Mouse (Mus musculus) cerebellum, adult 2 months (tissue): Measurements from ENCODE around the gene Serpinb1a. TPM values are rescaled to one million over a fixed set of nuclear protein-coding genes. Genes with fewer than 3 reads are reported as not detected.
A peak's percentile ranks its signal among the peaks of the same experiment; 100 is the strongest.

Source experiments
- DNase-seq, 2 experiments: peaks; one replicate each; pipeline ENCODE4 v3.0.0; 2021
- H3K27ac ChIP-seq: fragments of 200-500 bp; 2 replicates; pipeline ENCODE4 v1.5.1; 2012; ENCODE audit warnings: low read length, control low read depth, inconsistent platforms; ENCODE audit not compliant: insufficient read depth
- H3K27me3 ChIP-seq: fragments of 200-500 bp; 2 replicates; pipeline ENCODE4 v1.6.1; 2012; ENCODE audit warnings: inconsistent platforms, mild to moderate bottlenecking, low read length, moderate library complexity; ENCODE audit not compliant: control insufficient read depth, insufficient read depth
- H3K4me1 ChIP-seq: fragments of 200-500 bp; 2 replicates; pipeline ENCODE4 v1.6.1; 2011; ENCODE audit warnings: low read length; ENCODE audit not compliant: control insufficient read depth, insufficient read depth
- H3K4me3 ChIP-seq: fragments of 200-500 bp; replicated peaks from 2 replicates; pipeline ENCODE3; 2011; ENCODE audit warnings: mild to moderate bottlenecking, low read depth, low read length, control low read depth; ENCODE audit not compliant: insufficient read depth
- CTCF ChIP-seq: fragments of 200-500 bp; IDR thresholded peaks from 2 replicates; pipeline ENCODE4 v1.5.1; 2011; ENCODE audit warnings: low read depth, mild to moderate bottlenecking, control low read depth, low read length, moderate library complexity, borderline replicate concordance; ENCODE audit not compliant: insufficient read depth
- POLR2A ChIP-seq: fragments of 200-500 bp; IDR thresholded peaks from 2 replicates; pipeline ENCODE4 v1.6.1; 2011; ENCODE audit warnings: low read length, control low read depth, borderline replicate concordance; ENCODE audit not compliant: insufficient read depth
- WGBS: fragments of 180-500 bp; shearing (Covaris S2); methylation state at CpG from one replicate; pipeline ENCODE4 v1.1.7; 2018; 5-methylcytosine and 5-hydroxymethylcytosine counted together
- polyA plus RNA-seq: library from polyadenylated mRNA; depleted of rRNA; stranded (reverse); fragments of >200 nt; gene quantifications from 2 replicates; pipeline ENCODE4 v1.2.3, GENCODE M21; 2012

Serpinb1a gene
- polyA plus RNA-seq, 1 experiment: 31.1 TPM

DNA sequence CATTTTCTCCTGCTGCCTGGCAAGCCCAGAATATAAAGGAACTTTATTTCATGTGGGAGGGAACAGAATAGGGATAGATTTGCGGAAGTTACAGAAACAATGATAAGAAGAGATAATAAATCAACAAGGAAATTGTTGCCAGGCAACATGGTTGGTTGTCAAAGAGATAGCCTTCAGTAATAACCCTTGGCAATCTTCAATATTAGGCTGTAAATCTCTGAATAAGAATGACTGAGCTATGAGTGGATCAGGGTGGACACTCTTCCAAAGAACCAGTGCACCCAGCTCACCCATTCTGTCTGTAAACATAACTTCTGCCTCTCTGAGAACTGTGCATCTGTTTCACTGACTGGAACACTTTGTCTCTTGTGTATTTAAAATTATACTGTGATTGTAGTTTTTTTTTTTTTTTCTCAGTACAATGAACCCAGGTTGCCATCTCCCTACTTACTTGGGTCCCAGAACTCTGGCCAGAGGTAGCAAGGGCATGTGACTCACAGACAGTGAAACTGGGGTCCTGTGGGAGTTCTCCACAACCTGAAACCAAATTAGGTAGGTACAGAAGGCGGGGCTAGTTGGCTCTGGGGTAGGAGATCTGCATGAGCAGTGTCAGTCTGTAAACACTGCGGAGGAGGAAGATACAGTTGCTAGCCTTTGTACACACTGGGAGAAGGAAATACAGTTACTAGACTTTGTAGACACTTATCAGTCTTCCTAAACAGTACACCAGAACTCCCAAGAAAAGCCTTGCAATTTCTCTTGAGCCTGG lies 19.3 kb downstream of the Serpinb1a start:
- Histone ChIP-seq H3K27me3 (no peaks in the 10 kb centered on the region), H3K4me3 (no peak overlapping the region), H3K27ac (peak overlapping the region; percentile 47; the same call in 1 of the 2 replicates), H3K4me1 (no peaks in the 10 kb centered on the region)
- WGBS: 83% methylated on average over 3 of the region's 3 CpGs
- no peak for TF ChIP-seq POLR2A
- no peak for TF ChIP-seq CTCF
- no peak for DNase-seq

DNA sequence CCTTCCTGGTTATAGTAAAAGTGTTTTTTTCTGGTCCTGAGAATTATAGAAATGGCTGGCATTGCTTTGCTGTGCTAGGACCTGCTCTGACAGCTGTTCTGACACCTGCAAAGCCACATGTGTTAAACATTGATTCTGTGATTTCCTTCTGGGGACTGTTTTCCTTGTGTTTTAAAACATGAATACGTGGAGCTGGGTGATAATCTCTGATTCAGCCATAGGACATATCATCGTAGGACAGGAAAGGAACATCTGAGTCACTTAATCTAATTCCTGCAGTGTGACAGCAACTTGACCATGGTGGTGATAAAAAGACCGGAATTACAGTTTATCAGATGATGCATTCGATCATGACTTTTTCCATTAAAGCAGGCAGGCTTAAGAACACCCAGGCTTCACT lies 22.1 kb downstream of the Serpinb1a start:
- no peak overlapping the region for H3K27ac ChIP-seq
- 88% methylated on average over 4 of the region's 4 CpGs for WGBS
- H3K4me3 ChIP-seq: no peak overlapping the region
- no peak for TF ChIP-seq CTCF
- TF ChIP-seq POLR2A: no peak
- H3K4me1 ChIP-seq: no peaks in the 10 kb centered on the region
- no peak for DNase-seq
- H3K27me3 ChIP-seq: no peaks in the 10 kb centered on the region

DNA sequence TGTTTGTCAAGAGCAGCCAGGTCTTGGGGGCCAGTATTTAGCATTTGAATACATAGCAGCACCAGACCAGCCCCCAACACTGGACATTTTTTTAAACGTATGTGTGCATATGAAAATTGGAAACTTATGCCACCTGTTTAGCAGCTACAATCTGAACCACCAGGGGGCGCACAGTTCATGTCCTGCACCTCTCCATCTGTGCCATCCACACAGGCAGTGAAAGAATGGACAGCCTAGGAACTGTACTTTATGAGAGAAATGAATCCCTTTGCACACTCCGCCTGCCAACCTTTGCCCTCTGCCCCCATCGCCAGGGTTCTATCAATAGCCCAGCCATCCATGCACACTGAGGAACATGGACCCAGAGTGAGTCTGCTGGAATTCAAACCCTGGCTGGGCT lies 23.0 kb downstream of the Serpinb1a start:
- Histone ChIP-seq H3K4me3 (no peak overlapping the region), H3K4me1 (no peaks in the 10 kb centered on the region), H3K27me3 (no peaks in the 10 kb centered on the region), H3K27ac (no peak overlapping the region)
- DNase-seq: peak; percentile 32 to 44
- TF ChIP-seq POLR2A: no peak
- peak; percentile 62; the same call in 1 of the 2 replicates for TF ChIP-seq CTCF
- WGBS: 60% methylated on average over 4 of the region's 4 CpGs

DNA sequence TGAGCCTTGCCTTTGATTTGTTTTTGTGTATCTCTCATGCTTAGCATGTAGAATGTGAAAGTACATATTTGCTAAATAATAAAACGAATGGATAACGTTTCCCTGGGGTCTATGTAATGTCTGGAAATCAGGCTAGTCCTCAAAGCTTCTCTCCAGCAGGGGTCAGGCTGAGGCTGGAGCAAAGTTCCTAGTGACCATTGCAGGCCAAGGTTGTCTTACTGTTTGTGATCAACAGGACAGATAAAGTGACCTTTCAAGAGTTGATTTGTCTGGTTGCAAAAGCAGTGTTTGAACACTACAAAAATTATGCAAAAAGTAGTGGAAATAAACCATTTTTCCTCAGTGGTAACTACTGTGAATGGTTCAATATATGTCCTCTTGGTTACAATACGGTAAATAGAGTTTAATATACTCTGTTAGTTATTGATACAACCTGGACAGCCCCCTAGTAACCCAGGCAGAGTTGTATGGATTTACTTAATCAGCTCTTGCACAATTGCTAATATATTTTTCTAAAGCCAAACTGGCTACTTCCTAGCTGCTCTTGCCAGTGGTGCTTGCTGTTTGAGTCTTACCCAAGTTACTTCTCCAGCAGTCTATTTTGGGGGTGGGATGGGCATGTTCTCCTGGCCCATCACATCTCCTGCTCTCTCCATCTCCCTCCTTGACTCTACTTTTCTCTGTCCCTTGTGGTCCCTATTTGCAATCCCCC lies 23.7 kb downstream of the Serpinb1a start:
- H3K27me3 ChIP-seq: no peaks in the 10 kb centered on the region
- H3K4me3 ChIP-seq: no peak overlapping the region
- WGBS: 77% methylated on average over 3 of the region's 3 CpGs
- TF ChIP-seq POLR2A (no peak), CTCF (no peak)
- no peaks in the 10 kb centered on the region for H3K4me1 ChIP-seq
- no peak for DNase-seq
- H3K27ac ChIP-seq: no peak overlapping the region

DNA sequence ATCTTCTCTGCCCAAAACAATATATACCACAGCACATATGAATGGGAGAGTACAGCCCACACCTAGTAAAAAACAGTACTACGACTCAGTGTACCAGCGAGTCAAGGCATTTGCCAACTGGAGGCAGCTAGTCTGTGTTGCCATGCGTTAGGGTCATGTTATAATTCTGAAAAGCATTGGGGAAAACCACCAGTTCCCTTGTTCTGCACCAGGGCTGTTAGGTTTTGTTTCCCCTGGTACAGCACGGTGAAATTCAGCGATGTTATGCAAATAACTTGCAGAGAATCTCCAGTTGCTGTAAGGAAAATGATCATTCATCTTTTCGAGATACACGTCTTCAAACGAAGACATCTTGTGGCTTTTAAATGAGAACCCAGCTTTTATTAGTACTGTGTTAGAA lies 25.4 kb downstream of the Serpinb1a start:
- H3K4me3 ChIP-seq: no peak overlapping the region
- H3K27ac ChIP-seq: no peak overlapping the region
- 92% methylated on average over 8 of the region's 8 CpGs for WGBS
- no peak for DNase-seq
- no peaks in the 10 kb centered on the region for H3K27me3 ChIP-seq
- TF ChIP-seq CTCF (no peak), POLR2A (no peak)
- H3K4me1 ChIP-seq: no peaks in the 10 kb centered on the region

DNA sequence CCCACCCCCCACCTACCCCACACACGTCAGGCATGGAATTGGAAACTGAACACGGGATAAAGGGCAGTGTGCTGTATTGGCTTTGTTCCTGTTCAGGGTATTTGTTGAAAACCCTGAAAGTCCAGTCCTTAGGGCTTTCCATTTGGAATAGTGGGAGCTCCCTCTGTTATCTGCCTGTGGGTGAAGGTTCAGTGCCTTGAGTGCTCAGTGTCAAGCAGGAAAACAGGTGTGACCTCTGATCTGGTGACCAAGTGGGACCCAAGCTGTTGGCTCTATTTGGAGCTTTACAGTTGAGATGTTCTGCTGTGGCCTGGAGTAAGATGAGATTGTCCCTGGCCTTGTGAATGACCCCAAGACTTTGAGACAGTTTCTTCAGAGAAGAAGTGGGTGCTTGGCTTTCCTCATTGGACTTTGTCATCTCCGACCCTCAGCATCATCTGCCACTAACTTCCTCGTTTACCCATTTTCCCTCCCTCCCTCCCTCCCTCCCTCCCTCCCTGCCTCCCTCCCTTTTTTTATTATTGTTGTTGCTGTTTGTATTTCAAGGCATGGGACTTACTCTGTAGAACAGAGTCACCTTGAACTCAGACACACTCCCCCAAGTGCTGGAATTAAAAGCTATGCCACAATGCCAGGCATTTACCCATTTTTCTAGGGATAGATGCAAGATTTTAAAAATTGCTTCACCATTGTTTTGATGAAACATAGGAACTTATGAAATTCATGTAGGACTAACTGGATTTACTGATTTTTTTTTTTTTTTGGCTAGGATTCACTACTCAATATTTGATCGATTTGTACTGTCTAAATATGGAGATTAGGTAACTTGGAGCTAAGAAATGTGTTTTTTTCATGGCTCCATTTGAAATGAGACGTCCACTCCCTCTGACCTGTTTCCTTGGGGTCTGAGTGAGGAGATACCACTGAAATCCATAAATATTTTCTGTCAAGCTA lies 26.3 kb downstream of the Serpinb1a start:
- WGBS: 76% methylated on average over 6 of the region's 6 CpGs
- Histone ChIP-seq H3K4me1 (no peaks in the 10 kb centered on the region), H3K4me3 (no peak overlapping the region), H3K27me3 (no peaks in the 10 kb centered on the region), H3K27ac (no peak overlapping the region)
- no peak for DNase-seq
- TF ChIP-seq POLR2A (no peak), CTCF (no peak)

DNA sequence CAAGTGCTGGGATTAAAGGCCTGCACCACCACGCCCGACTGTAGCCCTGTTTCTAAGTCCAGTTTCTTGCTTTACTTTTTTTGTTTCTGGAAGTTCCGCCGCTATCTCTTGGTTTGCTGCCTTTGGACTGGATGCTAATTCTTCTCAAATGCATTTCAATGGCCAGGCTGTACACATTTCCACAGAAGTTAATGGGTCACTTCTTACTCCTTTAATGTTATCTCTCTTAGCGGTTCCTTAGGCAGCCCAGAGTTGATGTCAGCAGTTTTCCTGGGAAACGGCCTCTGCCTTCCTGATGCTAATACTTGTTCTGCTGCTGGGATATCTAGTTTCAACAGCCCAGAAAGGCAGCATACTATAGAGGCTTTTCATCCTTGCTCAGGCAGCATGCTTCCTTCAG lies 27.9 kb downstream of the Serpinb1a start:
- H3K27ac ChIP-seq: no peak overlapping the region
- H3K27me3 ChIP-seq: no peaks in the 10 kb centered on the region
- TF ChIP-seq CTCF (no peak), POLR2A (no peak)
- 90% methylated on average over 6 of the region's 6 CpGs for WGBS
- DNase-seq: no peak
- no peaks in the 10 kb centered on the region for H3K4me1 ChIP-seq
- H3K4me3 ChIP-seq: no peak overlapping the region
